Mouse (Mus musculus): ENCODE data around the gene Snrnp25.

- TF ChIP-seq CTCF (conservative IDR thresholded peaks at IDR 0.05; ENCODE audit: low read length) (no peak), POU5F1 (IDR thresholded peaks at IDR 0.05; ENCODE audit: borderline replicate concordance, low read length) (no peak), NANOG (IDR thresholded peaks at IDR 0.05; ENCODE audit: borderline replicate concordance, low read length) (no peak)
Measured at GRCm38 (mm10) chr11:32199230-32199629, 6.0 kb upstream of the Snrnp25 start.
